Mouse (Mus musculus) left cerebral cortex, postnatal 25 days (tissue): ENCODE results near the gene Gzmb. TPM values are rescaled to one million over a fixed set of nuclear protein-coding genes. Genes with fewer than 3 reads are reported as not detected.
"Not testable (repeated sequence)": the region's sequence is repeated elsewhere in the genome, so short reads cannot be mapped to it uniquely, and the experiment has no call there.

Source experiments
- DNase-seq, 2 experiments: peaks; one replicate each; pipeline ENCODE4 v3.0.0; 2022; ENCODE audit warnings: low spot score in 2 of 2, mixed read lengths in 1 of 2
- intact Hi-C: fragments of 180-260 bp; cut with DNase I; formaldehyde crosslinking; loops from one replicate; pipeline ENCODE4 v1.15.1; 2025
- total RNA-seq, 2 experiments: library from RNA; stranded (reverse); gene quantifications; 2 replicates each; pipeline ENCODE4 v1.2.3; 2021

The Gzmb gene
- not detected for total RNA-seq

DNA sequence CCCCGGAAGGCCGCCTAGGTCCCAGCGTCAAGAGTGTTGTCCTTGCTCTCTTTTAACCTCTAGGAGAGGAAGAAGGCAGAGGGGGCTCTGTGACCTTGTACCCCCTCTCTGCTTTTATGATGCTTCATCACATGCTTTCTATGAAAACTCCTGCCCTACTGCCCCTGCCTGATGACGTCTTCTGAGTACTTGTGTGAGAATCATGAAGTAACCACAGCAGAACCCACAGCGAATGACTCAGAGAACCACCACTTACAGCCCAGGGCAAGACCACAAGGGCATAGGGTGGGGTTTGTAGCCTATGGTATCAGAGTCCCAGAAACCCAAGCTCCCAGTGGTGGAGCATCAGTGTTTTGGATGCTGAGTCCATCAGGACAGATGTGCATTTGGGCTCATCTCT, at the start of gene Gzmb:
Gene Gzmb (minus strand): TSS at position 108 of the 400 bp plus-strand sequence.
- intact Hi-C loops, result no loop called here
- DNase-seq, result no peak

DNA sequence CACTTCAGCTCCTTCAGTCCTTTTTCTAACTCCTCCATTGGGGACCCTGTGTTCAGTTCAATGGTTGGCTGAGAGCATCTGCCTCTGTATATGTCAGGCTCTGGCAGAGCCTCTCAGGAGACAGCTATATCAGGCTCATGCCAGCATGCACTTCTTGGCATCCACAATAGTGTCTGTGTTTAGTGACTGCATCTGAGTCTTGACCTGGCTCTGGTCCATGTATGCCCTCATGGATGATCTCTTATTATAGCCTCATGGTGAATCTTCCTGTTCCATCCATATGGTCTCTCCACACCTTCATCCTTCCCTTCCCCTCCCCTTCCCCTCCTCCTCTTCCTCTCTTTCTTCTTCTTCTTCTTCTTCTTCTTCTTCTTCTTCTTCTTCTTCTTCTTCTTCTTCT, 49.7 kb upstream of the Gzmb start:
- intact Hi-C loops, result not testable (repeated sequence)

DNA sequence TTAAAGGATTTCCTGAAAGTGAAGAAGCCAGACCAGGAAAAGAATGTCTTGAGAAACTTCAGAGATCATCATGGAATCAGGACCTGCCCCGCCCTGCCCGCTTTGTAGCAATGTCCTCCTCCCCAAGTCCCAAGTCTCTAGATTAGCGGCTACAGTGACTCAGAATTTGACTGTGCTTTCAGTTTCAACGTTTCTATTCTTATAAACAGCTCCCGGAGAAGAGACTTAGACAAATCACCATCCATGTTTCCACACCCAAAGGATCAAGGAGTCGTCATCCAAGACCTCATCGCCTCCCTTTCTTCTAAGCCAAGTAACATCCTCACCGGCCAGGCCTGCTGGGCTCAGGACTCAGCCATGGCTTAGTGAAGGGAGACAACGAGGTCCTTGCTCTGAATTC, 48.2 kb upstream of the Gzmb start:
- no peak for DNase-seq
- intact Hi-C loops, result no loop called here

More for the DNA sequence above, 49.7 kb upstream of the Gzmb start:
- not testable (repeated sequence) for DNase-seq

DNA sequence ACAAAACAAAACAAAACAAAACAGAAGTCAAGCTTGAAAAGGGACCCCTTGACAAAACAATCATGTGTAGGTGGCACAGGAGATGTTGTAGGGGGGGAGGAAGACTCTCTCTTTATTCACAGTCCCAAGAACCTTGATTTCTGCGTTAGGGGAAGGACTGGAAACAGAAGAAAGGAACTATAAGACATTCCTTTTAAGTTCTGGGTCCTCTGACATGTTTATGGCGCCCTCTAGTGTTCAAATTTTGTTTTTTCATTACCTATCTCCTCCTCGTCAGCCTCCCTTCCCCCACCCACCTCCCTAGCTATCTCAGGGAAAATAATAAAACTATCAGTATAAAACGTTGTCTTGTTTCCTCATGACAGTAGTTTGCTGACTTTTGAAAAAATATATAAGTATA, 42.1 kb upstream of the Gzmb start:
- intact Hi-C loops, result loop anchor here (10.0 kb wide), 1 partner anchor 99 kb away; no protein-coding TSS in a partner anchor
- peak; percentile 9 to 68 for DNase-seq

DNA sequence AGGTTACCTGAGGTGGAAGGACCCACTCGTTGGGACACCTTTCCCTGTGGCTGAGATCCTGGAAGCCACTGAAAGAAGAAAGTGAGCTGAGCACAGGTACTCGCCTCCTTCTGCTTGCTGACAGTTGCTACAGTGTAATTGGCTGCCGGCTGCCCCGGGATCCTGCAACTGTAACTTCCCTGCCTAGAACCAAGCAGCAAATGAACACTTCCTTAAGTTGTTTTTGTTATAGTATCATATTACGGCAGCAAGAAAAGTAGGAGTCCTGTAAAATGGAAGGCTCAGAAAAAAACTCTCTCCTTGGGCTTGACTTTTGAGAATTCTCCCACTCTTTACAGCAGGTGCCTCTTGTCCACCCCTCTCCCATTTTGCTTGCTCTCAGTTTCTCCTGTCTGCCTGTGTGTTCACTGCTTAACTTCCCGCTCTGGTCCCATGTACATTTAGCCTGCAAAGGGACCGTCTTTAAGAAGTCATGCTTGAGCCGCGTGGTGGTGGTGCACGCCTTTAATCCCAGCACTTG, 41.5 kb upstream of the Gzmb start:
- DNase-seq, result no peak
- intact Hi-C loops, result loop anchor here (10.0 kb wide), 1 partner anchor 99 kb away; no protein-coding TSS in a partner anchor

DNA sequence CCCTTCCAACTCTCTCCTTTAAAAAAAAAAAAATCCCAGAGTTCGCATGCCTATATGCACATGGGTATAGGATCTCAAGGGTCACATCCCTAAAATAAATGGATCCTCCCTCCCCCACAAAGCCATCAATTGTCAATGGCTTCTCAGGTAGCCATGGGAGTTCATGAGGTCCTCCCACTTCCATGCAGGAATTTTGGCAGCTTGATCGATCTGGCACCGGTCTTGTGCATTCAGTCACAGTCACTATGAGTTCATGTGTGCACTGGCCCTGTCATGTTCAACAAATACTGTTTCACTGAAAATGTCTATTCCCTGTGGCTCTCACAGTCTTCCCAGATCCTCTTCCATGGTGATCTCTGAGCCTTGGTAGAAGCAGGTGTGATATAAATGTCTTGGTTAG, 40.0 kb upstream of the Gzmb start:
- no peak for DNase-seq
- intact Hi-C loops, result loop anchor here (10.0 kb wide), 1 partner anchor 97 kb away; no protein-coding TSS in a partner anchor

DNA sequence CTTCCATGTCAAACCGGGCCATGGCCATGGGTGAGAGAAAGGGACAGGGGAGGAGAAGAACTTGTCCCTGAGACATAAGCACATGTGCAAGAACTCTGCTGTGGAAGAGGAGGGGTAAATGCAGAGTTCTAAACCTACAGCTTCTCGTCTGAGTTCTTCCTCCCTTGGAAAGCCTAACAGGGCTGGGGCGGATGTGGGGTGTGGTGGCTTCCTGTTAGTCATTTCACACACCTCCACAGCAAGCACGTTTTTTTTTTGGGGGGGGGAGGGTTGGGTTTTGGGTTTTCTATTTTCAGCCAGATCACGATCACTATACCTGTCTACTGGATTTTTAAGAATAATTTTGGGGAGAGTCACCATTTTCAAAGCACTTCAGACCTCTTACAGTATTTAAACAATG, 34.7 kb upstream of the Gzmb start:
- intact Hi-C loops, result no loop called here
- no peak for DNase-seq

DNA sequence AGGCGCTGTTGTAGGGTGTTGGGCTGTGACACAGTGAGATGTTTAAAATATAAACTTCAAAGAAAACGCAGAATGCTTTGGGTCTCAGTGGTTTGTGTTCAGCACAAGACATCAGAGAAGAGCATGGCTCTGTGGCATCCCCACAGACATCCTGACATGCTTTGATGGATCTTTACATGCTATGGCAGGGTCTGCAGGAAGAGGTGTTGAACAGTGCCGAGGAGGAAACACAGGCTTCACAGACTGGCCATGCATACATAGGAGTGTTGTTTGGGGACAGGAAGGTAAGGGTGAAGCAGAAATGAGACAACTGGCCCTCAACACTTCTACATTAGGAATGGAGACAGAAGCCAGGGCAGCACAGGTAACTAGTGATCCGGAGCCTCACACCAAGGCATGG, 34.0 kb upstream of the Gzmb start:
- intact Hi-C loops, result no loop called here
- no peak for DNase-seq

DNA sequence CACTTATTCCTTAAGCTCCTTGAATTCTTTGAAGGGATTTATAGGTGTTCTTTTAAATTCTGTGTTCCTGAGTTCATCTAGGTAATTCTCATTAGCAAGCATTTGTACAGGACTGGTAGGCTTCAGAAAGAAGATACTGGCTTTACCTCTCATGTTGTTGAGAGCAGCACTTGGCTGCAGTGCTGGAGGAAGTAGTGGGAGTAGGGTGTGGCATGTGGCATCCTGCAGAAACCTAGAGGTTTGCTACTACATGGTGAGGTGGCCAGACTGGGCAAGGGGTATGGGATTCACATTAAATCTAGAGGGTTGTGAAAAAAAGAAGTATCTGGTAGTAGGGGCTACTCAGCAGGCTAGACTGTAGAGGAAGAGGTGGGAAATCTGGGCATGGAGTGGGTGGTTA, 31.1 kb upstream of the Gzmb start:
- DNase-seq, result no peak
- intact Hi-C loops, result no loop called here

DNA sequence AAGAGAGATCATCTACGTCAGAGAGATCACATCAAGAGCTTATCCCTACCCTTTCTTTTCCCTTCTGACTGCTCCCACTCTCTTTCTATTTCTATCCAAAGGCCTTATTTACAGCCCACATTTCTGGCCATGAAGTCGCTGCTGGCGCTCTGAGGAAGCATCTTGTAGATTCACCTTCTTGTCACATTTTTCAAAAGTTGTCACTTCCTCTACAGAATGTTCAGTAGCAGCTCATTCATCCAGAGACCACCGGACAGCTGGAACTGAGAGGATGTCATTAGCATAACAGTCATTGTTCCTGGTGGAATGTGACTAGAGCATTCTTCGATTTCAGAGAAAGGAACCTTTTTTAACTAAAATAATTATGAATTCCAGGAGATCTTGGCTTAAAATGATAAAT, 26.6 kb upstream of the Gzmb start:
- peak in 1 of 2 experiments; percentile 52 for DNase-seq
- intact Hi-C loops, result no loop called here

DNA sequence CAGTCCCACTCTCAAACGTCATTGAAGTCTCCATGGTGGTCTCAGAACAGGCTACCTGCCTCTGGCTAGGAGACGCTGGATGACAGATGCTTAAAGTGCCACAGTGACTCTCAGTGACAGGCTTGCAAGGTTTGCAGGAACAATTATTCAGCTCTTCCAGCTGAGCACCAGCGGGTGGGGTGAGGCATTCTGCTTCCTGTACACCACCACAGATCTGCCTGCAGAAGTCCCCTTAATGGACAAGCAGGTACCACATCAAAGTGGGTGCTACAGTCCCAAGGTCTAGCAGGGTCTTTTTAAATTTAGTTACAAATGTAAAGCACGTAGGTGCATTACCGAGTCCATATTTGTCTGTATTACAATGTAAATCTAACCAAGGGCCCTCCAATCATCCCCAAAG, 25.7 kb upstream of the Gzmb start:
- intact Hi-C loops, result no loop called here
- no peak for DNase-seq

DNA sequence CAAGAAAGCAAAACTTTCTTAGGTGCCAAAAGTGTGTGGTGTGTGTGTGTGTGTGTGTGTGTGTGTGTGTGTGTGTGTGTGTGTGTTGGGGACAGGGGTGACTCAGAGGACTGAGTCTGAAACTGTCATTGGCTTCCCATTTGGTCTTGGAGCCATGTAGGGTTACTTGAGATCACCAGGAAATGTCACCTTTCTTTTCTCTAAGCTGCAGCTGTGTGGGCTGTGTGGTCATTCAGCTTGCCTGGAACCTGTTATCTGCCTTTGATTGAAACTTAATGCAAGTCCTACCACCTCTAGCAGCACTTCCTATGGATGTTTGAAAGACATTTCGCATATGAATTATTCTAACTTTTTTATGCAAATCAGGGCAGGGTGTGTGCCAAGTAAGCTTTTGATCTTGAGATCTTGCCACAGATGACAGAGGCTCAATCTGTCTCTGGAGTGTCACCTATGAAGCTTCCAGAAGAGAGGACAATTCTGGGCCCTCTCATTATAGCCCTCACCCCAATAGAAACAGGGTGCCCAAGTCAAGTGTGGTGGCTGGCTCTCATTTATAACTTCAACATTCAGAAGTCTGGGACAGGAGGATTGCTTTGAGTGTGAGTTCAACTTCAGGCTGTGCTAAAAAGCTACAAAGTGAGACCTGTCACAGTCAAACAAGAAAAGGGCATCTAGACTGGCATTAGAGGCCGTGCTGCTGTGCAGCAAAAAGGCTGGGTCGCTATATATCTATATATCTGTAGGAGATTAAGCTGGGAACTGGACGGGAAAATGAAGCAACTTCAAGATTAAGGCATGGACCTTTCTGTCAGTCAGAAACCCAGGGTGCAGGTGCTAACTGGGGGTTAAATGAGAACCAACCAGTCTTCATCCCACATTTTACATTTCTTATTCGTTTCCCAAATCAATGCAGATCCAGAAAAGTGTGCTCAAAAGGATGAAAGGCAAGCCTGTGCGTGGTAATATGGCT, 22.6 kb upstream of the Gzmb start:
- DNase-seq, result no peak
- intact Hi-C loops, result no loop called here

DNA sequence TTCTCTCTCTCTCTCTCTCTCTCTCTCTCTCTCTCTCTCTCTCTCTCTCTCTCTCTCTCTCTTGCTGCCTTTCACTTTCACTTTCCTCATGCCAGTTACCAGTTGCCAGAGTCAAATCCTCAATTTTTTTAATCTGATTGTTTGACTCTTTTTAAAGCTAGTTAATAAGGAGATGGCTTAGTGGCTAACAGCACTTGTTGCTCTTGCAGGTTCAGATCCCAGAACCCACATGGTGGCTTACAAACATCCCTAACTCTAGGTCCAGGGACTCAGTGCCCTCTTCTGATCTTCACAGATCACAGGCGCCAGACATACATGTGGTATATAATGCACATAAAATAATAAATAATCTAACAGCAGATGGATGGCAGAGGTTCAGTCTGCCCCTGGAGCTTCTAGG, 21.8 kb upstream of the Gzmb start:
- DNase-seq, result no peak
- intact Hi-C loops, result no loop called here

DNA sequence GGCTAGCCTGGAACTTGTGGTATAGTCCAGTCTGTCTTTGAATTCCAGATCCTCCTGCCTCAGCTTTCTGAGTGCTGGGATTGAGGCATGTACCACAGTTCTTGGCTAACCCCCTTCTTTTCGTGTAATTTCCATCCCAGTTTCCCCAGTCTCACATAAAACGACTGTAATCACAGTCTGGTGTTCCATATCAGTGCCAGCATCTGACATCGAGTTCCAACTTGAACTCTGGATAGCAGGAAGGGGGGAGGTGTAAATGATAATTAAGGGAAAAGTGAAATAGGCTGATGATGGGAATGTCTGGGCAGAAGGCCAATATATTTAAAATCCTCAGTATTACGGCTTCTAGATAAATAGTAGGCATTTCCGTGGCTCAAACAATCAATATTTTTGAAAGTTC, 19.0 kb upstream of the Gzmb start:
- intact Hi-C loops, result no loop called here
- DNase-seq, result no peak

DNA sequence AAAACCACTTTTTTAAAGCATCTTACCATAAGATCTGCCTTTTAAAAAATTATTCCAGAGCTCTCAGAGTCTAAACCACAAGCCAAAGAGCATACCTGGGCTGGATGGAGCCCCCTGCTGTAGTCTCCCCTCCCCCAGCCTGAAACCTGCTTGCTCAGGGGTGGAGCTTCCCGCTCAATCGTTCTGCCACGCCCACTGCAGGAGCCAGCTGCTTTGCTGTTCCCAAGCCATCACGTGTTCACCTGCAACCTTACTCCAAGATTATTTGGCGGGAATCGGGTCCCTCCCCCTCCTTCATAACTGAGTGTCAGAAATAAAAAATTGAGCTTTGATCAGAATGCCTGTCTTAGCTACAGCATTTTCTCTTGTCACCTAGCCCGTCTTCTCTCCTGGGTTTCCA, 16.6 kb upstream of the Gzmb start:
- intact Hi-C loops, DNase-seq: not testable (repeated sequence)

DNA sequence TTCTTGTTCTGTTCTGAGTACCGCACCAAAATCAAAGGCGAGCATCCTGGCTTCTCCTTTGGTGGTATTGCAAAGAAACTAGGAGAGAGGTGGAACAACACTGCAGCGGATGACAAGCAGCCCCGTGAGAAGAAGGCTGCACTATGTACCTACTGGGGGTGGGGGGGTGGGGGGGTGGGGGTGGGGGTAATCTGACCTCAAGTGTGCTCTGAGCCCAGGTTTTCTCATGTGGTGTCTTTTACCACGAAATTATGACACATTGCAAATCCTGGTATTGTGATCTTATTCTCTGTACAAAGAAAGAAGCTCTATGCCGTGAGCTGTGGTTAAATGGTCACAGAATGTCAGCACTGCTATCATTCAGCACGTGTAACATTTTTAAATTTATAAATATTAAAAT, 14.0 kb upstream of the Gzmb start:
- DNase-seq, intact Hi-C loops: not testable (repeated sequence)

DNA sequence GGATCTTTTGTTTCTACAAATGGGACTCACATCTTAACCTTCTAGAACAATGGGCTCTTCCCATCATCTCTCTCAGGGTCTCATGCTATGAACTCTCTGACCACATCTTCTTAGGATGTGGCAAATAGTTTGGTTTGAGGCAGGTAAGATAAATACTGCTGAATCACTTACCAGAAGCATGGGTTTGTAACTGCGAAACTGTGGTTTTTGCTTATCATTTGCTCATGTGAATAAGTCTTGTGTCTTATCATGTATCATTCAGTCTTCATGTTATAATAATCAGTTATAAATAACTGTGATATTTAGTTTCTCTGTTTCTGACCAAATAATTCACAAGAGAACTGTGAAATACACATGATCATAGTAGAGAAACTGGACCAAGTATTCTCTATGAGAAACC, 4.0 kb upstream of the Gzmb start:
- no peak for DNase-seq
- intact Hi-C loops, result no loop called here

DNA sequence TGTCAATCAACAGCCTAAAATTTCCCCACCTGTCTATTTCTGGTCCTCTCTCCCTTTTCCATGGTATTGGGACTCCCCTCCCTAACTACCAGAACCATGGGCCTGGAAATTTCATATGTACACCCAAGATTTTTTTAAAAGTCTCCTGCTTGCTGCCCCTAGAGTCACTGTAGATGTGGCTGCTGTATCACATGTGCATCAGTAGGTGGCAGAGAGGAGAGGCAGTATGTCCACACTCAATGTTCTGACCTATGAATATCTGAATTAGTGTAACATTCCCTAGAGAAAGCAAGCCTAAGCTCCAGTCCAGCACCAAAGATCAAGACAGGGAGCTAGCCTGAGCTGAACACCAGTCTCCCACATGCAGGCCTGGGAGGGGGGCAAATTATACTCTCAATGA, 21.7 kb downstream of the Gzmb start:
- no peak for DNase-seq
- intact Hi-C loops, result no loop called here

DNA sequence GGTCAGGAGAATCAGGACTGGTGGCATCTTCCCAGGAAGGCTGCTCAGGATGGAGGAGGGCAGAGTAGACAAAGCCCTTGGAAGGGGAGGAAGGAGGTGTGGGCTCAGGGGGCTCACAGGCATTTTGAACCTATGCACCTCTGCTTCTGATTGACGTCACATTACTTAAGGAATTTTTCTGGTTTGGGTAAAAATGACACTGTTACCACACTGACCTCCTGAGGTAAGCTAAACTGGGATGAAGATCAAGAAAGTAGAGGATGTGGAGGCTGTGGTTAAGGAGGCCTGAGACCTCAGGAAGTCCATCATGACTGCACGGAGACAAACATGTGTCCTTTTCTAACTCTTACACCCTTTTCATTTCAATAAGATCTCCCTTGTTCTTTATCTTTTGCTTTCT, 27.5 kb downstream of the Gzmb start, which contains the start of gene Gzmc:
Gene Gzmc (minus strand): TSS at position 101 of the 400 bp plus-strand sequence.
- no peak for DNase-seq
- intact Hi-C loops, result no loop called here

DNA sequence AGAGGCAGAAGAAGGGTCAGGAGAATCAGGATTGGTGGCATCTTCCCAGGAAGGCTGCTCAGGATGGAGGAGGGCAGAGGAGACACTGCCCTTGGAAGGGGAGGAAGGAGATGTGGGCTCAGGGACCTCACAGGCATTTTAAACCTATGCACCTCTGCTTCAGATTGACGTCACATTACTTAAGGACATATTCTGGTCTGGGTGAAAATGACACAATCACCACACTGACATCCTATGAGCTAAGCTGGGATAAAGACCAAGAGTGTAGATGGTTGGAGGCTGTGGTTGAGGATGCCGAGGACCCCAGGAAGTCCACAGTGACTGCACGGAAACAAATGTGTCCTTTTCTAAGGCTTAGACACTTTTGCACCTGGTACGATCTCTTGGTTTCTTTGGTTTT, 50.7 kb downstream of the Gzmb start, which contains the start of gene Gzmf:
Gene Gzmf (minus strand): TSS at position 101 of the 400 bp plus-strand sequence.
- DNase-seq, result no peak
- intact Hi-C loops, result no loop called here
